Mouse (Mus musculus) liver, postnatal 0 days (tissue): ENCODE measurements around the gene Med29. TPM values are rescaled to one million over a fixed set of nuclear protein-coding genes. Genes with fewer than 3 reads are reported as not detected.

ENCODE experiments used
- ATAC-seq: fragments of 200-750 bp; cut with Nextera tagmentation; 2 replicates; pipeline ENCODE4 v1.8.0; 2017; ENCODE audit warnings: mild to moderate bottlenecking, moderate library complexity
- DNase-seq: peaks from one replicate; pipeline ENCODE4 v3.0.0-alpha.2; 2016
- H3K27ac ChIP-seq: fragments of 300-500 bp; sonication (generic); 2 replicates; pipeline ENCODE4 v1.5.1; 2014; ENCODE audit warnings: antibody characterized with exemption, moderate library complexity, mild to moderate bottlenecking, low read depth
- H3K27me3 ChIP-seq: fragments of 300-500 bp; sonication (generic); 2 replicates; pipeline ENCODE4 v1.6.1; 2014; ENCODE audit warnings: low read length, control low read depth, mixed read lengths; ENCODE audit not compliant: insufficient read depth
- H3K36me3 ChIP-seq: fragments of 300-500 bp; sonication (generic); replicated peaks from 2 replicates; pipeline ENCODE4 v1.6.1; 2014; ENCODE audit warnings: mild to moderate bottlenecking, control low read depth, low read length, moderate library complexity, mixed read lengths; ENCODE audit not compliant: insufficient read depth
- H3K4me1 ChIP-seq: fragments of 300-500 bp; sonication (generic); 2 replicates; pipeline ENCODE4 v1.6.1; 2014; ENCODE audit warnings: antibody characterized with exemption, mild to moderate bottlenecking, control low read depth; ENCODE audit not compliant: insufficient read depth
- H3K4me2 ChIP-seq: fragments of 300-500 bp; sonication (generic); 2 replicates; pipeline ENCODE4 v1.6.1; 2014; ENCODE audit warnings: low read depth, mild to moderate bottlenecking, low read length, moderate library complexity, mixed read lengths
- H3K4me3 ChIP-seq: fragments of 300-500 bp; sonication (generic); 2 replicates; pipeline ENCODE4 v1.5.1; 2014; ENCODE audit warnings: low read depth, low read length
- H3K9ac ChIP-seq: fragments of 300-500 bp; sonication (generic); replicated peaks from 2 replicates; pipeline ENCODE4 v1.6.1; 2014; ENCODE audit warnings: mild to moderate bottlenecking, moderate library complexity
- H3K9me3 ChIP-seq: fragments of 300-500 bp; sonication (generic); 2 replicates; pipeline ENCODE4 v1.6.1; 2016; ENCODE audit warnings: mild to moderate bottlenecking, control low read depth, low read length, mixed read lengths
- CTCF ChIP-seq: sonication (generic); IDR thresholded peaks from 2 replicates; pipeline ENCODE4 v1.5.1; 2016; ENCODE audit warnings: antibody characterized with exemption, low read depth
- EP300 ChIP-seq: IDR thresholded peaks from 2 replicates; pipeline ENCODE4 v1.6.1; 2016; ENCODE audit warnings: antibody characterized with exemption, low read depth, mild to moderate bottlenecking
- WGBS: fragments of 180-500 bp; shearing (Covaris S2); extraction: QIAGEN DNeasy Blood & Tissue Kit; methylation state at CpG from one replicate; pipeline ENCODE4 v1.1.7; 2014; ENCODE audit not compliant: insufficient replicate concordance; 5-methylcytosine and 5-hydroxymethylcytosine counted together
- polyA plus RNA-seq: library from polyadenylated mRNA; unstranded; fragments of >200 nt; fragmentation: Nextera tagmentation; extraction: Ambion mirVana; gene quantifications from 2 replicates; pipeline ENCODE4 v1.2.1, GENCODE M21; 2015

Med29 gene
- polyA plus RNA-seq: 18.0 and 18.6 TPM in 2 replicates

DNA sequence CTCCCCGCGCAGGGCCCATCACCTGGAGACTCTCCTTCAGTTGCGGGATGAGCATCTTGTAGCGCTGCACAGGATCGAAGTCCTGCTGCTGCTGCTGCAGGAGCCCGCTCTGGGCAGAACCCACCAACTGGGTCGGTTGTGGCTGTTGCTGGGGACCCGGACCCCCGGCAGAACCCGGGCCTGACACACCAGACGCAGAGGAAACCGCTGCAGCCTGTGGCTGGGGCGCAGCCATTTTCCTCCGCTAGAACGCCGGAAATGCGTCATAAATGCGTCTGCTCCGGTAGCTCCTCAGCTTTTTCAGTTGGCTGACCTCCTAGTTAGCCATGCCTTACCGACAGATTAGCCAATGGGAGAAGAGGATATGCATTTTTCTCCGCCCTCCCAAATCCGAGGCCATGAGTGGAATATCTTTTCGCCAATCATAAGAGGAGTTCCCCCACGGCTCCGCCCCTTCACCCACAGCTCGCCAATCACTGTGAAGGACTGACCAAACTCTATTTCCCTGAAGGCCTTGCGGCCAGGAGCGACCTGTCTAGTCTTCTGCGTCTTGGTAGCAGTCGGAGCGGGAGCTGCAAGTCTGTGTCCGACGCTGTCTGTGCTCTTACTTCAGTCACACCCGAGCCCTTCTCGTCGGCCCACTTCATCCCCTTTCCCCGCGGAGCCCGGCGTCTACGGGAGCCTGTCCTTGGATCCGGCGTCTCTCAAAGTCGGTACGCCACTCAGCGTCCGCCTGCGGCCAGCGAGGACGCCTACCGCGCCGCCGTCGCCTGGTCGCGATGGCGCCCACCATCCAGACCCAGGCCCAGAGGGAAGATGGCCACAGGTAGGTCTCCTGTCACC lies at the start of gene Med29, which contains the start of gene Paf1:
Med29 (minus strand) TSS at position 280 of the 843 bp plus-strand sequence.
Paf1 (plus strand) TSS at position 523 of the 843 bp plus-strand sequence.
- H3K27me3 ChIP-seq: no peaks in the 10 kb centered on the region
- H3K36me3 ChIP-seq: peaks cover 41% of the 10 kb centered on the region
- H3K4me3 ChIP-seq: peak within 1 kb of the TSS; percentile 86
- DNase-seq: peak; percentile 96
- peaks cover 15% of the 10 kb centered on the region for H3K4me1 ChIP-seq
- no peaks in the 10 kb centered on the region for H3K9me3 ChIP-seq
- WGBS: under 1% methylated on average over 58 of the region's 58 CpGs
- TF ChIP-seq EP300 (0 out of 2 replicates have a peak, but pooled peaks have one; percentile 14), CTCF (no peak)
- peak within 1 kb of the TSS; percentile 92 for H3K9ac ChIP-seq
- peak; percentile 98 for ATAC-seq
- H3K27ac ChIP-seq: peak within 1 kb of the TSS; percentile 72
- peak within 1 kb of the TSS; percentile 99 for H3K4me2 ChIP-seq

DNA sequence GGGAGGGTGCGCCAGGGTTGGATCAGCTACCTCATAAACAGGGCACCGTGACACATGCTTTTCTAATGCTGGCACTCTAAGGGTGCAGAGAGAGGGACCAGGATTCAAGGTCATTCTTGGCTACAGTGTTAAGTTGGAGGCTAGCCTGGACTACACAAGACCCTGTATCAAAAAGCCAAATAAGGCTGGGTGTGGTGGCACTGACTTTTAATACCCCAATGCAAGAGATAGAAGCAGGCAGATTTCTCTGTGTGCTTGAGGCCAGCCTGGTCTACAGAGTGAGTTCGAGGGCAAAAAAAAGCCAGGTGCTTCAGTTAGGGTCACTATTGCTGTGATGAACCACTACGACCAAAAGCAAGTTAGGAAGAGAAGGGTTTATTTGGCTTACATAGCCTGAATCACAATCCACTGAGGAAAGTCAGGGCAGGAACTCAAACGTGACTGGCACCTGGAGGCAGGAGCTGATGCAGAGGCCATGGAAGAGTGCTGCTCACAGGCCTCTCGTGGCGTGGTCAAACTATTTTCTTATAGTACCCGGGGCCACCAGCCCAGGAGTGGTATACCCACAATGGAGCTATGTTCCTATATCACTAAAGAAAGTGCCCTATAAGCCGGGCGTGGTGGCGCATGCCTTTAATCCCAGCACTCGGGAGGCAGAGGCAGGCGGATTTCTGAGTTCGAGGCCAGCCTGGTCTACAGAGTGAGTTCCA lies 49.4 kb upstream of the Med29 start:
- WGBS: 45% methylated on average over 14 of the region's 14 CpGs

GRCm38 (mm10) chr7:28440739-28441138 lies 48.2 kb upstream of the Med29 start:
- H3K4me3 ChIP-seq: peak overlapping the region; percentile 34
- peaks cover 13% of the 10 kb centered on the region for H3K4me1 ChIP-seq
- peak overlapping the region; percentile 82 for H3K27ac ChIP-seq
- DNase-seq (peak; percentile 56), ATAC-seq (no peak)
- peak; percentile 74 for TF ChIP-seq EP300
- peak; percentile 28 for TF ChIP-seq CTCF
- H3K4me2 ChIP-seq: peak overlapping the region; percentile 58
- no peaks in the 10 kb centered on the region for H3K27me3 ChIP-seq
- peaks cover 2% of the 10 kb centered on the region for H3K36me3 ChIP-seq
- no peaks in the 10 kb centered on the region for H3K9me3 ChIP-seq
- 15% methylated on average over 2 of the region's 2 CpGs for WGBS
- peak overlapping the region; percentile 58 for H3K9ac ChIP-seq

More for the DNA sequence above, 49.4 kb upstream of the Med29 start:
- TF ChIP-seq EP300: no peak
- no peak for TF ChIP-seq CTCF
- no peaks in the 10 kb centered on the region for H3K27me3 ChIP-seq
- H3K4me1 ChIP-seq: peaks cover 12% of the 10 kb centered on the region
- H3K4me2 ChIP-seq: peak overlapping the region; percentile 58
- H3K27ac ChIP-seq: peak overlapping the region; percentile 82
- no peaks in the 10 kb centered on the region for H3K9me3 ChIP-seq
- H3K4me3 ChIP-seq: peak overlapping the region; percentile 34
- no peak for ATAC-seq
- no peak overlapping the region; the same call in 1 of the 2 replicates for H3K9ac ChIP-seq
- peaks cover 5% of the 10 kb centered on the region for H3K36me3 ChIP-seq
- no peak for DNase-seq

- no peak for DNase-seq
- Histone ChIP-seq H3K27ac (no peak overlapping the region), H3K27me3 (no peaks in the 10 kb centered on the region), H3K4me1 (peaks cover 31% of the 10 kb centered on the region), H3K9ac (no peak overlapping the region), H3K36me3 (no peaks in the 10 kb centered on the region), H3K4me2 (no peak overlapping the region), H3K4me3 (no peak overlapping the region), H3K9me3 (no peaks in the 10 kb centered on the region)
- WGBS: 56% methylated on average over 2 of the region's 2 CpGs
- no peak for ATAC-seq
- TF ChIP-seq CTCF (no peak), EP300 (no peak)
Observed at GRCm38 (mm10) chr7:28438771-28439170, 46.3 kb upstream of the Med29 start.

- DNase-seq (no peak), ATAC-seq (no peak)
- Histone ChIP-seq H3K4me2 (no peak overlapping the region), H3K36me3 (no peaks in the 10 kb centered on the region), H3K9ac (no peak overlapping the region), H3K4me1 (peaks cover 39% of the 10 kb centered on the region), H3K27me3 (no peaks in the 10 kb centered on the region), H3K27ac (0 out of 2 replicates have a peak overlapping the region, but pooled peaks have one; percentile 90), H3K9me3 (no peaks in the 10 kb centered on the region), H3K4me3 (no peak overlapping the region)
- TF ChIP-seq EP300: no peak
- no peak for TF ChIP-seq CTCF
Observed at GRCm38 (mm10) chr7:28437964-28438363, 45.5 kb upstream of the Med29 start.

GRCm38 (mm10) chr7:28436932-28437570 lies 44.5 kb upstream of the Med29 start, which contains the start of gene Gmfg:
Gmfg (plus strand) TSS chr7:28437447.
- Histone ChIP-seq H3K9ac (peak within 1 kb of the TSS; percentile 72), H3K4me2 (peak within 1 kb of the TSS; percentile 91), H3K4me3 (peak within 1 kb of the TSS; percentile 91), H3K27ac (peak within 1 kb of the TSS; percentile 90), H3K9me3 (no peaks in the 10 kb centered on the region), H3K36me3 (peaks cover 1% of the 10 kb centered on the region; the same call in 1 of the 2 replicates), H3K4me1 (peaks cover 47% of the 10 kb centered on the region), H3K27me3 (no peaks in the 10 kb centered on the region)
- DNase-seq (peak; percentile 86), ATAC-seq (peak; percentile 59)
- WGBS: 5% methylated on average over 16 of the region's 16 CpGs
- TF ChIP-seq CTCF (peak; percentile 93), EP300 (no peak)
